Mouse (Mus musculus) megakaryocyte, embryonic 14.5 days (primary cell): ENCODE results near the gene Ubp1.

Experiments
- FLI1 ChIP-seq: IDR thresholded peaks from 2 replicates; pipeline ENCODE4 v1.6.1; 2012; ENCODE audit warnings: low read length, inconsistent platforms, mixed read lengths
- GATA1 ChIP-seq: IDR thresholded peaks from 3 replicates; pipeline ENCODE4 v1.6.1; 2012; ENCODE audit warnings: mixed read lengths, low read length, inconsistent platforms, borderline replicate concordance

DNA sequence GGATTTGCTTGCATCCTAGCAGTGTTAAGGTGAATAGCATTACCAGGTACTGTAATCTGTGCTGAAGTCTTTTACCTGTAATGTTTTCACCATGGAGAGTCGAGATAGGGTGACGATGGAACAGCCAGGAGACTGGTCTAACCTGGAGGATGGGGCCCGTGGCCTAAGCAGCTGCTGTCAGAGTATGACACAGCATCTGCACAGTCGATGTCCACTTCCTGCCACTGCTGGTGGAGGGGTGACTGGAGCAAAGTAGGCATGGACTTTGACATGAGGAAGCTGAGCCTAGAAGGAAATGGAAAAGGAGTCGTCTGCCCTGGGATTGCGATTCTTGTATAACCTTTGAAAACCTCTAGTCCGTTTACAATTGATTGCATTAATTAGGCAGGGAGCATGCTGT lies 47.9 kb downstream of the Ubp1 start:
- TF ChIP-seq GATA1 (no peak), FLI1 (no peak)
